Mouse (Mus musculus) heart, embryonic 12.5 days (tissue): ENCODE measurements around the gene Wrb. TPM values are rescaled to one million over a fixed set of nuclear protein-coding genes. Genes with fewer than 3 reads are reported as not detected.
"Not testable (repeated sequence)": the region's sequence is repeated elsewhere in the genome, so short reads cannot be mapped to it uniquely, and the experiment has no call there.

Experiments
- ATAC-seq: fragments of 200-750 bp; cut with Nextera tagmentation; 2 replicates; pipeline ENCODE4 v1.8.0; 2017; ENCODE audit warnings: moderate TSS enrichment, moderate library complexity; ENCODE audit not compliant: insufficient number of reproducible peaks, low FRiP score
- H3K27ac ChIP-seq: fragments of 300-500 bp; sonication (generic); 2 replicates; pipeline ENCODE4 v1.5.1; 2016; ENCODE audit warnings: mild to moderate bottlenecking, moderate library complexity; ENCODE audit not compliant: poor library complexity, severe bottlenecking
- H3K27me3 ChIP-seq: fragments of 300-500 bp; sonication (generic); replicated peaks from 2 replicates; pipeline ENCODE4 v1.6.1; 2016; ENCODE audit warnings: mild to moderate bottlenecking, moderate library complexity
- H3K36me3 ChIP-seq: fragments of 300-500 bp; sonication (generic); 2 replicates; pipeline ENCODE4 v1.6.1; 2016; ENCODE audit warnings: mild to moderate bottlenecking, moderate library complexity
- H3K4me1 ChIP-seq: fragments of 300-500 bp; sonication (generic); replicated peaks from 2 replicates; pipeline ENCODE4 v1.6.1; 2016; ENCODE audit warnings: mild to moderate bottlenecking
- H3K4me2 ChIP-seq: fragments of 300-500 bp; sonication (generic); 2 replicates; pipeline ENCODE4 v1.6.1; 2016; ENCODE audit warnings: mild to moderate bottlenecking, moderate library complexity
- H3K4me3 ChIP-seq: fragments of 300-500 bp; sonication (generic); 2 replicates; pipeline ENCODE4 v1.5.1; 2016; ENCODE audit warnings: mild to moderate bottlenecking
- H3K9ac ChIP-seq: fragments of 300-500 bp; sonication (generic); 2 replicates; pipeline ENCODE4 v1.6.1; 2016; ENCODE audit warnings: mild to moderate bottlenecking, moderate library complexity
- H3K9me3 ChIP-seq: fragments of 300-500 bp; sonication (generic); replicated peaks from 2 replicates; pipeline ENCODE4 v1.6.1; 2016; ENCODE audit warnings: mild to moderate bottlenecking, moderate library complexity
- WGBS: fragments of 180-500 bp; shearing (Covaris S2); methylation state at CpG from one replicate; pipeline ENCODE4 v1.1.7; 2016; 5-methylcytosine and 5-hydroxymethylcytosine counted together
- polyA plus RNA-seq: library from polyadenylated mRNA; unstranded; fragments of >200 nt; fragmentation: Nextera tagmentation; extraction: Ambion mirVana; gene quantifications from 2 replicates; pipeline ENCODE4 v1.2.1, GENCODE M21; 2016

Gene Wrb
- 83.3 and 85.8 TPM in 2 replicates for polyA plus RNA-seq

DNA sequence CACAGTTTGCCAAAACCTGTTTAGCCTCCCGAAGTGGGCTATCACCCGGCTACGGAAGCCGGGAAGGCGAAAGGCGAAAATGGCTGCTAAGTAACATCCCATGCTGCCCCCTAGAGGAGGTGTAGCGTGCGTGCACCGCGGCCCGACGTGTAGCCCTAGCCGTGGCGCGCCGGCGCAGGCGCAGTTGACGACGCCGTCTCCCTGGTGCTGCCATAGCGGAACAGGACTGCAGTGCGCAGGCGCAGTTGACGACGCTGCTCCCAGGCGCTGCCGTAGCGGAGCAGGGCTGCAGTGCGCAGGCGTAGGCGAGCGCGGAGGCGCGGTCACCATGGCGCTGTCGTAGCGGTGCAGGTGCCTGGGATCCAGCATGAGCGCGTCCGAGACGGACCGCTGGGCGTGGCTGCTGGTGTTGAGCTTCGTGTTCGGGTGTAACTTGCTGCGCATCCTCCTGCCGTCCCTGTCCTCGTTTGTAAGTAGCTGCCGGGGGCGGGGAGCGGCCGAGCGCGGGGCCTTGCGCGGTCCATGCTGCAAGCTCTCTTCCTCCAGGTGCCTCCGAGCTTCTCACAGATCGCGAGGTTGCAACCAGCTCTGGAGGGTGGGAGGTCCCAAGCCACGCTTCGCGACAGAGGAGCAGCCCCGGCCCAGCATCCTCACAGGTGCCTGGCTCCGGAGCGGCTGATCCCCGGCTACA lies at the start of gene Wrb:
TSS of gene Wrb (plus strand) at position 298 of the 691 bp plus-strand sequence.
- H3K27ac ChIP-seq = peak within 1 kb of the TSS; percentile 7
- peak; percentile 97 for ATAC-seq

DNA sequence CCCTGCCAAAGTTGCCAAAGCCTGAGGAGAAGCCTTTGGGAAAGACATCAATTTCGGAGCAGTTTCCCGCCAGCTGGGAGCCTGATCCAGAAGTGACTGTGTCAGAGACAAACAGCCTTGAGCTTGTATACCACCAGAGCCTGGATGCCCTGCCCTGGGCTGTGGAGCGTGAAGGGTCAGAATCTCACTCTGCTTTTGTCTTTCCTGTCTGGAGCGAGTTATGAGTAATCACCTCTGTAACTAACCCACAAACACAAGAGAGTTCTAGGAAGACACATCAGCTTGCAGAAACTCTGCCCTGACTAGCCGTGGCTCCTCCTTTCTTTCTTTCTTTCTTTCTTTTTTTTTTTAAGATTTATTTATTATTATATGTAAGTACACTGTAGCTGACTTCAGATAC lies 49.2 kb upstream of the Wrb start:
- no peak overlapping the region for H3K4me2 ChIP-seq
- no peak overlapping the region for H3K27ac ChIP-seq
- H3K9ac ChIP-seq = no peak overlapping the region
- no peak overlapping the region for H3K4me3 ChIP-seq
- peaks cover 13% of the 10 kb centered on the region for H3K4me1 ChIP-seq
- H3K27me3 ChIP-seq = no peaks in the 10 kb centered on the region
- 82% methylated on average over 5 of the region's 5 CpGs for WGBS
- no peak for ATAC-seq
- H3K9me3 ChIP-seq = no peaks in the 10 kb centered on the region
- no peaks in the 10 kb centered on the region for H3K36me3 ChIP-seq

More for the DNA sequence above, at the start of gene Wrb:
- Histone ChIP-seq H3K27me3 (no peaks in the 10 kb centered on the region), H3K9me3 (peaks cover 4% of the 10 kb centered on the region; the same call in 1 of the 2 replicates), H3K4me1 (peaks cover 45% of the 10 kb centered on the region), H3K4me2 (peak within 1 kb of the TSS; percentile 74), H3K4me3 (peak within 1 kb of the TSS; percentile 80), H3K9ac (peak within 1 kb of the TSS; percentile 82), H3K36me3 (no peaks in the 10 kb centered on the region)
- WGBS = under 1% methylated on average over 68 of the region's 68 CpGs

DNA sequence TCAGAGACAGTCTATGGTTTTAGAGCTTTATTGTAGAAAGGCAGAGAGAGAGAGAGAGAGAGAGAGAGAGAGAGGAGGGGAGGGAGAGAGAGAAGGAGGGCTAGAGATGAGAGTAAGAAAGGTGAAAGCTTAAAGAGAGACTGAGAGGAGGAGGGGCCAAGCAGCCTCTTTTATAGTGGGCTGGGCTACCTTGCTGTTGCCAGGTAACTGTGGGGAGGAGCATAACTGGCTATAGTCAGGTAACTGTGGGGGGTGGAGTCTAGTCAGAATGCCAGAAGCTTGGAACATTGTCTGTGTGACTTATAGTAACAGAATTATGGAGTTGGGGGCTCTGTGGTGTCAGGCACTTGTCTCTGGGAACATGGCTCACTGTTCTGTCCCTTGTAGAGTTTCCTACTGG lies 47.4 kb upstream of the Wrb start:
- ATAC-seq = not testable (repeated sequence)

DNA sequence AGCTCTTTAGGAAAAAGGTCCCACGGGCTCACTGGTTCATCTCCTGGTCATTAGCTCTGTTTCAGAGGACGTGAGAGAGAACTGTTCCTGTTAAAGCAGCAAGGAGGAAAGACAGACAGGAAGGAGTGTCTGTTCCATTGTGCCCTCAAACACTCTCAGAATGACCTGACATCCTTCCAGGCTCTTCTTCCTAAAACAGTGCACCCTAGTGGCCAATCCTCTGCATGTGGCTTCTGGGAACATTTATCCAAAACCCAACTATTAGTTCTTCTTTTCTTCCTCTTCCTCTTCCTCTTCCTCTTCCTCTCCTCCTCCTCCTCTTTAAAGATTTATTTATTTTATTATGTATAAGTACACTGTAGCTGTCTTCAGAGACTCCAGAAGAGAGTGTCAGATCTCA lies 42.2 kb upstream of the Wrb start:
- no peaks in the 10 kb centered on the region for H3K36me3 ChIP-seq
- H3K9me3 ChIP-seq = no peaks in the 10 kb centered on the region
- H3K4me2 ChIP-seq = no peak overlapping the region
- H3K4me1 ChIP-seq = no peaks in the 10 kb centered on the region
- 41% methylated on average over 2 of the region's 2 CpGs for WGBS
- no peak overlapping the region for H3K27ac ChIP-seq
- H3K4me3 ChIP-seq = no peak overlapping the region
- ATAC-seq = no peak
- no peak overlapping the region for H3K9ac ChIP-seq
- no peaks in the 10 kb centered on the region for H3K27me3 ChIP-seq

More for the DNA sequence above, 47.4 kb upstream of the Wrb start:
- H3K4me3 ChIP-seq, H3K4me2 ChIP-seq, H3K27me3 ChIP-seq, H3K9ac ChIP-seq, H3K4me1 ChIP-seq, H3K9me3 ChIP-seq, H3K36me3 ChIP-seq, H3K27ac ChIP-seq: not testable (repeated sequence)

DNA sequence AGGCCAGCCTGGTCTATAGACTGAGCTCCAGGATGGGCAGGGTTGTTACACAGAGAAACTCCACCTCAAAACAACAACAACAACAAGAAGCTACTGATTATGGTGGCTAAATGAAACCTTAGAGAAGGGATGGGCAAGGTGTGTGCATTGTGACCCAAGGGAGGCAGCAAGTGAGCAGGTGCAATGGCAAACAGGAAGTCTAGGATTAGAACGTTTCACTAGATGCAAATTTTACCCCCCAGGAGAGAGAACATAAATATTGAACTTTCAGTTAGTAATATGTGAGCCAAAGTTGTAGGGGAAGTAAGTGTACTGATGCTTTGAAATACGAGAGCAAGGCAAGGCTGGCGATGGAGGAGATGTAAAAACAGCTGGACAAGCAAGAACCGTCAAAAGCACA lies 35.5 kb upstream of the Wrb start:
- Histone ChIP-seq H3K9me3 (no peaks in the 10 kb centered on the region), H3K9ac (no peak overlapping the region), H3K27me3 (no peaks in the 10 kb centered on the region), H3K4me2 (no peak overlapping the region), H3K27ac (no peak overlapping the region), H3K4me3 (no peak overlapping the region), H3K36me3 (no peaks in the 10 kb centered on the region), H3K4me1 (0 out of 2 replicates have a peak, but pooled peaks cover 9% of the 10 kb centered on the region)
- 58% methylated on average over 4 of the region's 4 CpGs for WGBS
- ATAC-seq = no peak

DNA sequence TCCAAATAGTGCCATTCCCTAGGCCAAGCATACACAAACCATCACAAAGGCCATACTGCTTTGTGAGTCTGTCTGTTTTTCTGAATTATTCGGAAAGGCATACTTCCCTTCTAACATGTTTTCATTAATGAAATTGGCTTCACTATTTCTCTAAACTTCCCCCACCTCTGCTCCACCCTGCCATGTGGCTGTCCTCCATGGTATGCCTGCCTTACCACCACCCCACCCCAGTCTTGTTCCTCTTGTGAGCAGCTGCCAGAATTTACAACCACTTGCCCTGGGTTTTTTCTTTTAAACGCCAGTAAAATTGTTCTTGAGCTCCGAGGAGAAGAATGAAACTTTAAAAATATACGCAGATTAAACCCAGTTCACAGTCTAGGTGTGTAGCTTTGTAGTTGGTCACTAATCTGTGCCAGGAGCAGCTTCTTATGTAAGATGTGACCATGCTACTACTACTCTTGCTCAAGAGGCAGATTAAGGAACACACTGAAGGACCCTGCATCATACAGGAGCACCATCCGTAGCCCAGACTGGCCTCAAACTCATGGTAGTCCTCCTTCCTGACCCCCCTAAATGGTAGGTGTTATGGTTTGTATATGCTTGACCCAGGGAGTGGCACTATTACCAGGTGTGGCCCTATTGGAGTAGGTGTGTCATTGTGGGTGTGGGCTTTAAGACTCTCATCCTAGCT lies 34.4 kb upstream of the Wrb start:
- 85% methylated on average over 5 of the region's 5 CpGs for WGBS

DNA sequence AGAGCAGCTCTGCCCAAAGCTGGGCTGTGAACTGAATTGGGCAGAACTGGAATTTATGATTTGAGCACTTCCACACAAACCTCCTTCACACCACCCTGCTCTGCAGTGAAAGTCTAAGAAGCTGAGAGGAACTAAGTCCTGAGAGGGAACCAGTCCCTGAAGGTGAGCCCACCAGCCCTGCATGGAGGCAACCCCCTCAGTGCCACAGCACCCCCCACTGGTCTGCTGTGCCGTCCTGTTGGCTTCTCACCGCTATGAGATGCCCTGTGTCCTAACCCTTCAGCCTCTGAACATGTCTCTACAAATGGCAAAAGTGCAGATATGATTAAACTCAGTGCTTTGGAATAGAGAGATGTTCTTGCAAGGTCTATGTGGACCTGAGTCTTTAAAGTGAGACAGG lies 32.4 kb upstream of the Wrb start:
- Histone ChIP-seq H3K4me3 (no peak overlapping the region), H3K9me3 (no peaks in the 10 kb centered on the region), H3K4me2 (no peak overlapping the region), H3K27me3 (no peaks in the 10 kb centered on the region), H3K9ac (no peak overlapping the region), H3K36me3 (no peaks in the 10 kb centered on the region), H3K4me1 (0 out of 2 replicates have a peak, but pooled peaks cover 9% of the 10 kb centered on the region), H3K27ac (no peak overlapping the region)
- ATAC-seq = no peak
- WGBS = 47% methylated on average over 2 of the region's 2 CpGs

More for the DNA sequence above, 34.4 kb upstream of the Wrb start:
- no peak overlapping the region for H3K9ac ChIP-seq
- H3K9me3 ChIP-seq = no peaks in the 10 kb centered on the region
- no peak overlapping the region for H3K4me3 ChIP-seq
- no peak overlapping the region for H3K27ac ChIP-seq
- H3K4me1 ChIP-seq = 0 out of 2 replicates have a peak, but pooled peaks cover 9% of the 10 kb centered on the region
- H3K27me3 ChIP-seq = no peaks in the 10 kb centered on the region
- no peak for ATAC-seq
- no peaks in the 10 kb centered on the region for H3K36me3 ChIP-seq
- H3K4me2 ChIP-seq = no peak overlapping the region

DNA sequence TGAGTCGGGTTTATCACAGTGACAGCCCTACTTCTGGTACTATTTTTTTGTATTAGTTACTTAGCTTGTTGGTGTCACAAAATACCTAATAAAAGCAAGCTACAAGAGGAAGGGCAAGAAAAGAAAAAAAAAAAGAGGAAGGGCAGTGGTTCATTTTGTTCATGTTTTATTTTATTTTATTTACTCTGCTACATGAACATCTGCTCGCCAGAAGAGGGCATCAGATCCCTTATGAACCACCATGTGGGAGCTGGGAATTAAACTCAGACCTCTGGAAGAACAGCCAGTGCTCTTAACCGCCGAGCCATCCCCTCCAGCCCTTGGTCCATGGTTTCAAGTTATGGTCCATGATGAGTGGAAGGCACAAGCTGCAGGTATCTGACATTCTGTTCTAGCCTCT lies 30.5 kb upstream of the Wrb start:
- H3K27ac ChIP-seq = no peak overlapping the region
- 60% methylated on average over 4 of the region's 4 CpGs for WGBS

DNA sequence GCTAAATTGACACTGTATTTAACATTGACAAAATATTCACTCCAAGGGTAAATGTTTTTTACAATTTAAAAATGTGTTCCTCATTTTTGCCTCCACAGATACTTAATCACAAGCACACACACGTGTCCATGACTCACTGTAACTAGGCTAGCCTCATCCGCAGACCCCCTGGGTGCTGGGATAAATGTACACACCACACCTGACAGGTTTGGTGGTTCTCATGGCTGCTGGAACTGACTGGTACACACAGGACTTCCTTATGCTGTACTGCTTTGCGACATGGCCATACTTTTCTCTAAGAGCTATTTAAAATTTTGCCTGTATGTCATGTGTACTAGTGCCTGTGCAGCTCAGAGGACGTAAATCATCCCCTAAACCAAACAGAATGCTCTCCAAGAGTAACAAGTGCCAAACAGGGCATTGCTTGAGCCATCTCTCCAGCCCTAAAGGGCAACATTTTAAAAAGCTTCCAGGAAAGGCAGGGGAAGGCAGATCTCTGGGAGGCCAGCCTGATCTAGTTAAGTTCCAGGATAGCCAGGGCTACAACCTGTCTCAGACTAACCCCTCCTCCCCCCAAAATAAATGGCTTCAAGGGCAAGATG lies 25.1 kb upstream of the Wrb start:
- no peak for ATAC-seq
- peaks cover 48% of the 10 kb centered on the region for H3K36me3 ChIP-seq
- H3K4me2 ChIP-seq = no peak overlapping the region
- H3K4me1 ChIP-seq = peaks cover 5% of the 10 kb centered on the region; the same call in 1 of the 2 replicates
- no peak overlapping the region for H3K4me3 ChIP-seq
- H3K9me3 ChIP-seq = no peaks in the 10 kb centered on the region
- no peak overlapping the region for H3K9ac ChIP-seq
- 74% methylated on average over 4 of the region's 4 CpGs for WGBS
- no peaks in the 10 kb centered on the region for H3K27me3 ChIP-seq
- no peak overlapping the region for H3K27ac ChIP-seq

More for the DNA sequence above, 30.5 kb upstream of the Wrb start:
- H3K9ac ChIP-seq = no peak overlapping the region
- H3K4me3 ChIP-seq = no peak overlapping the region
- no peak for ATAC-seq
- H3K4me1 ChIP-seq = 0 out of 2 replicates have a peak, but pooled peaks cover 9% of the 10 kb centered on the region
- no peaks in the 10 kb centered on the region; the same call in 1 of the 2 replicates for H3K36me3 ChIP-seq
- H3K27me3 ChIP-seq = no peaks in the 10 kb centered on the region
- H3K4me2 ChIP-seq = no peak overlapping the region
- no peaks in the 10 kb centered on the region for H3K9me3 ChIP-seq

DNA sequence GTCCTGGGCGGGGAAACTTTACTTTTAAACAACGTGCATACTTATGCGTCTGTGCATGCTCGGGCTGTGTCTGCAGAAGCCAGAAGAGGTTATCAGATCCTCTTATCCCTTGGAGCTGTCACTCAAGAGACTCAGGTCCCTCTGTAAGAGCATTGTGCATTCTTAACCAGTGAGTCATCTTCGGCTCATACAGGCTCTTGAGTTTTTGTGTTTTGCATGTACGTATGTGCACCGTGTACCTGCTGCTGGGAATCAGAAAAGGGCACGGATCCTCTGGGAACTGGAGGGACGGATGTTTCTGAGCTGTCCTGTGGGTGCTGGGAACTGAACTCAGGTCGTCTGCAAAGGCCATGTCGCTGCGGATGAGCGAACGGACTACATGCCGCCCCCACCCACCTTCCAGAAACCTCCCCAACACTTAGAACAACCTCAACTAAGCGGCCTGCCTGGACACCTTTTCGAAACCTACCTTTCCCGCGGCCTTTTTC lies 18.5 kb upstream of the Wrb start:
- peak overlapping the region; percentile 96 for H3K4me3 ChIP-seq
- WGBS = 2% methylated on average over 19 of the region's 19 CpGs
- no peaks in the 10 kb centered on the region for H3K27me3 ChIP-seq
- peak overlapping the region; percentile 84 for H3K4me2 ChIP-seq
- no peaks in the 10 kb centered on the region for H3K9me3 ChIP-seq
- H3K9ac ChIP-seq = peak overlapping the region; percentile 99
- peaks cover 48% of the 10 kb centered on the region for H3K36me3 ChIP-seq
- ATAC-seq = no peak
- H3K4me1 ChIP-seq = peaks cover 25% of the 10 kb centered on the region
- peak overlapping the region; percentile 98 for H3K27ac ChIP-seq

DNA sequence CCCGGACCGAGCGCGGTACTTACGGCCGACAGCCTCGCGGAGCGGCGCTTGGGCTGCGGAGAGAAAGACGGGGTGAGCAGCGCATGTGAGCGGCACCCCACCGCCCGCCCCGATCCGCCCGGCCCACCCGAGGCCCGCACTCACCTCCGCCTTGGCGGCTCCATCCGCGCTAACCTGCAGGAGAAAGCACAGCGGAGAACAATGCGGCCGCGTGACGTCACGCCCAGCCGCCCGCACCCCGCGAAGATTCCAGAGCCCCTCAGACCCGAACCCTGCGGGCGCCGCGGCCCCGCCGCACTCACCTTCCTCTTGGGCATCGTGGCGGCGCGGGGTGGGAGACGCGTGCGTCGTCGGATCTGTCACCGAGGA lies 17.9 kb upstream of the Wrb start:
- H3K4me3 ChIP-seq = peak overlapping the region; percentile 96
- H3K4me1 ChIP-seq = peaks cover 25% of the 10 kb centered on the region
- H3K4me2 ChIP-seq = peak overlapping the region; percentile 84
- peak overlapping the region; percentile 98 for H3K27ac ChIP-seq
- ATAC-seq = peak; percentile 71
- H3K9me3 ChIP-seq = no peaks in the 10 kb centered on the region
- H3K36me3 ChIP-seq = peaks cover 44% of the 10 kb centered on the region
- WGBS = under 1% methylated on average over 51 of the region's 52 CpGs
- peak overlapping the region; percentile 99 for H3K9ac ChIP-seq
- no peaks in the 10 kb centered on the region for H3K27me3 ChIP-seq
